Mouse (Mus musculus) bone marrow macrophage, adult 2 months (primary cell): ENCODE data around the gene Fam207a.

ENCODE experiments used
- CTCF ChIP-seq: IDR thresholded peaks from 2 replicates; pipeline ENCODE4 v1.5.1; 2012; ENCODE audit warnings: low read depth, mild to moderate bottlenecking, low read length, moderate library complexity
- POLR2A ChIP-seq: IDR thresholded peaks from 2 replicates; pipeline ENCODE4 v1.6.1; 2012; ENCODE audit warnings: mild to moderate bottlenecking, low read depth, low read length, borderline replicate concordance

DNA sequence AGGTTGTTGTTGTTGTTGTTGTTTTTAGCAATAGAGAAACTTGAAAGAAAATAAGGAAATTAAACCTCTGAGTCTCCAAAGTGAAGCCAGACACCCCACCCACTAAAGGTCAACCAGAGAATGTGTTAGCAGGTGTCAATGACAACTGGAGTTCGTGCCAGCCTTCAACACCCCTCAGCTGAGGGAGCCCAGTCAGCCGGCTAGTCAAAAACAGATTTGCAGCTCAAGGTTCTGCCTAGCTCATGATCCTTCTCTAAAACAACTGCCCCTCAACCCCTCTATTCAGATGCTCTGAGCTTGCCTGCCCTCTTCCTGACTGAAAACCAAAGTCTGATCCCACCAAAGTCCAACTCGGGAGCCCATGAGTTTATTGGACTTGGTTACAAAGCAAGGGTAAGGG, 73.8 kb downstream of the Fam207a start:
- TF ChIP-seq CTCF (no peak), POLR2A (no peak)
